Mouse (Mus musculus): ENCODE results near the gene Rab44.

GRCm38 (mm10) chr17:29137906-29138305, 24.0 kb downstream of the Rab44 start:
- TF ChIP-seq CTCF (IDR thresholded peaks at IDR 0.05; ENCODE audit: borderline replicate concordance, insufficient read depth, low read depth, low read length), result no peak
- TF ChIP-seq POLR2A (IDR thresholded peaks at IDR 0.05; ENCODE audit: borderline replicate concordance, insufficient read depth, low read length), result no peak

All from cerebellum, adult 2 months (tissue).